Mouse (Mus musculus): Measurements from ENCODE around the gene Mfap1b.
A peak's percentile ranks its signal among the peaks of the same experiment; 100 is the strongest.

Mfap1b gene

GRCm38 (mm10) chr2:121423166-121423565, 50.7 kb downstream of the Mfap1b start:
- no peak for DNase-seq

GRCm38 (mm10) chr2:121418476-121418875, 55.4 kb downstream of the Mfap1b start:
- DNase-seq, result no peak

- DNase-seq, result no peak
Measured at GRCm38 (mm10) chr2:121416356-121416755, 57.5 kb downstream of the Mfap1b start.

GRCm38 (mm10) chr2:121415591-121415990, 58.3 kb downstream of the Mfap1b start:
- no peak for DNase-seq

GRCm38 (mm10) chr2:121415103-121415502, 58.8 kb downstream of the Mfap1b start:
- DNase-seq, result no peak

- DNase-seq, result peak; percentile 70
Measured at GRCm38 (mm10) chr2:121414139-121414685, 59.7 kb downstream of the Mfap1b start.

GRCm38 (mm10) chr2:121413387-121414042, 60.4 kb downstream of the Mfap1b start, which contains the start of the genes Pdia3 and Catsper2:
TSS of gene Pdia3 (plus strand) at chr2:121413775.
TSS of gene Catsper2 (minus strand) at chr2:121413792.
- DNase-seq, result peak; percentile 97

- no peak for DNase-seq
Measured at GRCm38 (mm10) chr2:121412843-121413386, 61.0 kb downstream of the Mfap1b start.
